Mouse (Mus musculus): ENCODE data around the gene Clstn1. TPM values are rescaled to one million over a fixed set of nuclear protein-coding genes. Genes with fewer than 3 reads are reported as not detected.

Gene Clstn1
- polyA plus RNA-seq, 1 experiment from 2014 or later: 22.9 TPM

Small RNA genes lying within 50 kb of the gene (microRNA-seq; reads per million reads assigned to microRNA genes)
- gene Mir5616: 1.0 reads per million
- gene Mir7023: not detected

Other genes with a start within 250 kb of the Clstn1 start
- gene Ube4b, start 159.7 kb upstream of the Clstn1 start, polyA plus RNA-seq (2014; fragmentation: Nextera tagmentation; extraction: Ambion mirVana): 41.7 and 44.3 TPM in 2 replicates
- 1.9 TPM in 2 replicates for gene Rbp7, start 131.5 kb upstream of the Clstn1 start, polyA plus RNA-seq (2014; fragmentation: Nextera tagmentation; extraction: Ambion mirVana)
- gene Tmem274, start 109.1 kb upstream of the Clstn1 start, polyA plus RNA-seq (2014; fragmentation: Nextera tagmentation; extraction: Ambion mirVana): not detected in 2 replicates
- gene Nmnat1, start 101.3 kb upstream of the Clstn1 start, polyA plus RNA-seq (2014; fragmentation: Nextera tagmentation; extraction: Ambion mirVana): 11.5 and 15.1 TPM in 2 replicates
- 45.9 and 49.3 TPM in 2 replicates for gene Lzic, start 101.2 kb upstream of the Clstn1 start, polyA plus RNA-seq (2014; fragmentation: Nextera tagmentation; extraction: Ambion mirVana)
- 57.7 and 57.8 TPM in 2 replicates for gene Ctnnbip1, start 68.2 kb upstream of the Clstn1 start, polyA plus RNA-seq (2014; fragmentation: Nextera tagmentation; extraction: Ambion mirVana)
- gene Pik3cd, start 116.1 kb downstream of the Clstn1 start, polyA plus RNA-seq (2014; fragmentation: Nextera tagmentation; extraction: Ambion mirVana): 4.8 and 6.1 TPM in 2 replicates
- 19.7 and 21.8 TPM in 2 replicates for gene Tmem201, start 151.6 kb downstream of the Clstn1 start, polyA plus RNA-seq (2014; fragmentation: Nextera tagmentation; extraction: Ambion mirVana)
- 9.4 and 9.5 TPM in 2 replicates for gene Slc25a33, start 187.8 kb downstream of the Clstn1 start, polyA plus RNA-seq (2014; fragmentation: Nextera tagmentation; extraction: Ambion mirVana)

Data from stomach, embryonic 14.5 days (tissue).